Mouse (Mus musculus) cortical plate, adult 2 months (tissue): Measurements from ENCODE around the gene Mical2.

ENCODE experiments used
- CTCF ChIP-seq: fragments of 200-500 bp; IDR thresholded peaks from 2 replicates; pipeline ENCODE4 v1.5.1; 2011; ENCODE audit warnings: mild to moderate bottlenecking, control low read depth, low read length; ENCODE audit not compliant: insufficient read depth; ENCODE audit errors: extremely low read depth
- POLR2A ChIP-seq: fragments of 200-500 bp; IDR thresholded peaks from 2 replicates; pipeline ENCODE4 v1.6.1; 2011; ENCODE audit warnings: mild to moderate bottlenecking, low read length, control low read depth; ENCODE audit not compliant: insufficient read depth; ENCODE audit errors: extremely low read depth

DNA sequence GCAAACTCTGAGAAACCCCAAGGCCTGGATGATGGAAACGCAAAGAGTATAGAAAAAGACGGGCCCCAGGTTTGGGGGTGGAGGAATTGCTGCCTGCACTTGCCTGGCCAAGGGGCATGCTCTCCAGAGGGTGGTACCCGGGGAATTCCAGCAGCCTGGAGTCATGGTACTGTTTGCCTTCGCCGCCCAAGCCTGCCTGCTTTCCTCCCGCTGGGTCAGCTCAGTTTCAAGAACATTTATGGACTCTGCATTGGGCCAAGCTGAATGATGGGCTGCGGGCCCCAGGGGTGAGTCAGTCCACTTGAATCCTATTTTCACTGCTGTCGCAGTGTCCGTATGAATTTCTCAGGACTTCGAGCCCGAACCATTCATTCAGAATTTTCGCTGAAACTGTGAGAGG, 802 bp upstream of the Mical2 start:
- TF ChIP-seq CTCF: no peak
- TF ChIP-seq POLR2A: no peak
